Mouse (Mus musculus) limb, embryonic 15.5 days (tissue): ENCODE results near the gene Apom. TPM values are rescaled to one million over a fixed set of nuclear protein-coding genes. Genes with fewer than 3 reads are reported as not detected.

ENCODE experiments used
- ATAC-seq: fragments of 200-750 bp; cut with Nextera tagmentation; 2 replicates; pipeline ENCODE4 v1.8.0; 2017; ENCODE audit warnings: low read depth, moderate TSS enrichment; ENCODE audit not compliant: insufficient number of reproducible peaks, low FRiP score, low TSS enrichment
- H3K27ac ChIP-seq: fragments of 300-500 bp; sonication (generic); 2 replicates; pipeline ENCODE4 v1.5.1; 2015; ENCODE audit warnings: moderate library complexity, mild to moderate bottlenecking, inconsistent platforms
- H3K27me3 ChIP-seq: fragments of 300-500 bp; sonication (generic); 2 replicates; pipeline ENCODE4 v1.6.1; 2015; ENCODE audit warnings: inconsistent platforms
- H3K36me3 ChIP-seq: fragments of 300-500 bp; sonication (generic); 2 replicates; pipeline ENCODE4 v1.6.1; 2015; ENCODE audit warnings: inconsistent platforms
- H3K4me1 ChIP-seq: fragments of 300-500 bp; sonication (generic); 2 replicates; pipeline ENCODE4 v1.6.1; 2015; ENCODE audit warnings: inconsistent platforms
- H3K4me2 ChIP-seq: fragments of 300-500 bp; sonication (generic); 2 replicates; pipeline ENCODE4 v1.6.1; 2015; ENCODE audit warnings: mild to moderate bottlenecking, inconsistent platforms
- H3K4me3 ChIP-seq: fragments of 300-500 bp; sonication (generic); 2 replicates; pipeline ENCODE4 v1.5.1; 2015; ENCODE audit warnings: mild to moderate bottlenecking, inconsistent platforms
- H3K9ac ChIP-seq: fragments of 300-500 bp; sonication (generic); 2 replicates; pipeline ENCODE4 v1.6.1; 2015; ENCODE audit warnings: inconsistent platforms
- H3K9me3 ChIP-seq: fragments of 300-500 bp; sonication (generic); 2 replicates; pipeline ENCODE4 v1.6.1; 2016; ENCODE audit warnings: inconsistent platforms
- WGBS: fragments of 180-500 bp; shearing (Covaris S2); methylation state at CpG from one replicate; pipeline ENCODE4 v1.1.7; 2015; 5-methylcytosine and 5-hydroxymethylcytosine counted together
- polyA plus RNA-seq: library from polyadenylated mRNA; unstranded; fragments of >200 nt; fragmentation: Nextera tagmentation; extraction: Ambion mirVana; gene quantifications from 2 replicates; pipeline ENCODE4 v1.2.1, GENCODE M21; 2015

Apom gene
- polyA plus RNA-seq, 1 experiment from 2014 or later: 2.0 TPM

DNA sequence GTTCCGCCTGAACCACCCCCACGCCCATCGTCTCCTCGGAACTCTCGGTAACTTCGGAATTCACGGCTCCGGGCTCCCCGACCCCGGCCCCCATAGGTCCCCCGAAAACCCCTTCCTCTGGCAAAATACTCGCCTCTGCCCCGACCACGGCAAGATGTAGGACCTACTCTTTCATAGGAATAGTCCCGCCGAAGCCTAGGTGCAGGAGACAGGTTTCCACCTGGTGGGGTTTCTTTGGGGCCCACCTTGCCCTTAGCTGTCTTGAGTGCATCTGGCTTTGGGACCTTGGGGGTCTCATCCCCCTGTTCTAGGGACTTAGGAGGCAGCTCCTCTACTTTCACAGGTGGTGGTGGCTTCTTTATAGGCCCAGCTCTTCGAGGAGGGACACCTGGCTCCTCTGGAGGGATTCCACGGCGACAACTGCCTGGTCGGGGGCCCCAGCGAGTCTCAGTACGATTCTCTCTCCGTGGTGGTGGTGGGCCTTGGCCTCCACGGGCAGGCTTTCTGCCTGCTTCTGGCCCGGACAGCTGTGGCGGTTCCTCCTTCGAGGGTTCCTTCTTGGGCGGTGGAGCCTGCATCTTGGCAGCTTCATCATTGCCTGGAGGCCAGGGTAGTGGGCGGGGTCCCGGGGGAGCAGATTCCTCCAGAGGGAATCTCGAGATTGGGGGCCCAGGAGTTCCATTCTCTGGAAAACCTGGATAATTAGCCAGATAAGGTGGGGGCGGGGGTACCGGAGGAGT lies 24.8 kb upstream of the Apom start:
- H3K27me3 ChIP-seq: no peaks in the 10 kb centered on the region
- peaks cover 100% of the 10 kb centered on the region for H3K36me3 ChIP-seq
- no peak overlapping the region for H3K27ac ChIP-seq
- H3K9me3 ChIP-seq: no peaks in the 10 kb centered on the region
- peaks cover 18% of the 10 kb centered on the region for H3K4me1 ChIP-seq
- 85% methylated on average over 33 of the region's 33 CpGs for WGBS
- H3K4me2 ChIP-seq: no peak overlapping the region
- no peak overlapping the region for H3K4me3 ChIP-seq
- no peak overlapping the region for H3K9ac ChIP-seq
- ATAC-seq: no peak

- no peak overlapping the region for H3K27ac ChIP-seq
- no peaks in the 10 kb centered on the region for H3K9me3 ChIP-seq
- H3K4me3 ChIP-seq: no peak overlapping the region
- no peak for ATAC-seq
- H3K9ac ChIP-seq: no peak overlapping the region
- H3K4me2 ChIP-seq: no peak overlapping the region
- WGBS: 88% methylated on average over 12 of the region's 12 CpGs
- peaks cover 10% of the 10 kb centered on the region for H3K4me1 ChIP-seq
- peaks cover 98% of the 10 kb centered on the region for H3K36me3 ChIP-seq
- H3K27me3 ChIP-seq: no peaks in the 10 kb centered on the region
Measured at GRCm38 (mm10) chr17:35155451-35155850, 23.6 kb upstream of the Apom start.

GRCm38 (mm10) chr17:35154616-35155015 lies 22.8 kb upstream of the Apom start:
- Histone ChIP-seq H3K4me3 (no peak overlapping the region), H3K4me1 (peaks cover 10% of the 10 kb centered on the region), H3K27ac (peak overlapping the region; percentile 48; the same call in 1 of the 2 replicates), H3K9ac (no peak overlapping the region), H3K9me3 (no peaks in the 10 kb centered on the region), H3K4me2 (no peak overlapping the region), H3K36me3 (peaks cover 98% of the 10 kb centered on the region), H3K27me3 (no peaks in the 10 kb centered on the region)
- 80% methylated on average over 7 of the region's 7 CpGs for WGBS
- ATAC-seq: no peak

- H3K9ac ChIP-seq: no peak overlapping the region
- WGBS: 53% methylated on average over 4 of the region's 4 CpGs
- no peak overlapping the region for H3K4me2 ChIP-seq
- ATAC-seq: no peak
- H3K9me3 ChIP-seq: no peaks in the 10 kb centered on the region
- H3K27ac ChIP-seq: no peak overlapping the region
- peaks cover 10% of the 10 kb centered on the region for H3K4me1 ChIP-seq
- no peaks in the 10 kb centered on the region for H3K27me3 ChIP-seq
- H3K4me3 ChIP-seq: no peak overlapping the region
- peaks cover 98% of the 10 kb centered on the region for H3K36me3 ChIP-seq
Measured at GRCm38 (mm10) chr17:35153931-35154330, 22.1 kb upstream of the Apom start.

GRCm38 (mm10) chr17:35153077-35153476 lies 21.2 kb upstream of the Apom start:
- WGBS: 91% methylated on average over 9 of the region's 9 CpGs
- H3K4me2 ChIP-seq: no peak overlapping the region
- peaks cover 10% of the 10 kb centered on the region for H3K4me1 ChIP-seq
- ATAC-seq: no peak
- no peaks in the 10 kb centered on the region for H3K9me3 ChIP-seq
- H3K9ac ChIP-seq: no peak overlapping the region
- H3K27me3 ChIP-seq: no peaks in the 10 kb centered on the region
- H3K27ac ChIP-seq: no peak overlapping the region
- H3K36me3 ChIP-seq: peaks cover 98% of the 10 kb centered on the region
- no peak overlapping the region for H3K4me3 ChIP-seq

DNA sequence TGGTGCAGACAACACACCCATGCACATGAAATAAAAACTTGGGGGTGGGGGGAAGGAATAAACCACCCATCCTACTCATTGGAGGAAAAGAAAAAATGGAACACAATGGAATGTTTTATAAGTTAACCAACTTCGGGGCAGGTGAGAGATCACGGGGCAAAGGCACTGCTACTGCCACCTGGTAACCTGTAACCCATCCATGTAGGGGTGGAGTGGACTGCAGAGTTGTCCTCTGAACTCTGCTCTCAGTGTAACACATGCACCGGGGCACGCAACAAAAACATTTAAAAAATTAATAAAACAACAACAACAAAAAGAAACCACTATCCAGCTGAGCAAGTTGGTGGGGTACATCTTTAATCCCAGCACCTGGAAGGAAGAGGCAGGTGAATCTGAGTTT lies 20.3 kb upstream of the Apom start:
- H3K4me2 ChIP-seq: no peak overlapping the region
- H3K27me3 ChIP-seq: no peaks in the 10 kb centered on the region
- peaks cover 10% of the 10 kb centered on the region for H3K4me1 ChIP-seq
- no peaks in the 10 kb centered on the region for H3K9me3 ChIP-seq
- H3K9ac ChIP-seq: no peak overlapping the region
- no peak overlapping the region for H3K27ac ChIP-seq
- no peak for ATAC-seq
- WGBS: 98% methylated on average over 4 of the region's 4 CpGs
- no peak overlapping the region for H3K4me3 ChIP-seq
- peaks cover 98% of the 10 kb centered on the region for H3K36me3 ChIP-seq

DNA sequence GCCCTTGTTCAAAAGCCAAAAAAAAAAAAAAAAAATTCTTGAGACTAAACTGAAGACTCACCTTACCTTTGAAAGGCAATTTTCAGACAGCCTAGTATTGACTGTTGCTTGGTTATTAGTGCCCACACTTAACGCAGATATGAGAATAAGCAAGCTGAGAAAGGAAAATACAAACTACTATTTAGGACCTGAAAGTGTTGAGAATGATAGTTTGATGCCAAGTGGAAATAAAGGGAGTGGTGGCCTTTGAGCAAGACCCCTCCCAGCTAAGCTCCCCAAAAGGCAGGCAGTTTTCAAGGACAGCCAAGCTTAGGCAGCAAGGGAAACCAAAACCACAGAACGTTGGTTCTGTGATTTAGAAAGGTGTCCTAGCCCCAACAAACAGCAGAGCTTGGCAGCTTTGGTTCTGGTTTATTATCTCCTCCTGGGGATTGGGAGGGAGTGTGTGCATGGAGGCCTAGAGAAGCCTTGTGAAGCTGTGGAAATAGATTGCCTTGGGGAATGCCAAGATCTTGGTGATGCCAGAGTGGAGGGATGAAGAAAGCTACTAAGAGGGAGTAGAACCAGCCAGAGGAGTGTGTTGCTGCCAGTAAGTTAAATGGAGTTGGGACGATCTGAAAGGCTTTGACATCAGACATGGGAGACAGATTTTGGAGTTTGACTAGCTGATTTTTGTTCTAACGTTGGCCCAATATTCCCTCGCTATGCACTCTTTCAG lies 16.2 kb upstream of the Apom start:
- Histone ChIP-seq H3K4me1 (no peaks in the 10 kb centered on the region), H3K4me2 (no peak overlapping the region), H3K27ac (0 out of 2 replicates have a peak overlapping the region, but pooled peaks have one; percentile 52), H3K9ac (no peak overlapping the region), H3K36me3 (peaks cover 98% of the 10 kb centered on the region), H3K4me3 (no peak overlapping the region), H3K27me3 (no peaks in the 10 kb centered on the region), H3K9me3 (no peaks in the 10 kb centered on the region)
- 57% methylated on average over 5 of the region's 5 CpGs for WGBS
- no peak for ATAC-seq

GRCm38 (mm10) chr17:35147348-35147747 lies 15.5 kb upstream of the Apom start:
- Histone ChIP-seq H3K4me1 (no peaks in the 10 kb centered on the region), H3K4me2 (no peak overlapping the region), H3K9me3 (no peaks in the 10 kb centered on the region), H3K9ac (no peak overlapping the region), H3K4me3 (no peak overlapping the region), H3K36me3 (peaks cover 98% of the 10 kb centered on the region), H3K27me3 (no peaks in the 10 kb centered on the region), H3K27ac (no peak overlapping the region; the same call in 1 of the 2 replicates)
- WGBS: 39% methylated on average over 3 of the region's 3 CpGs
- no peak for ATAC-seq

GRCm38 (mm10) chr17:35146139-35146538 lies 14.3 kb upstream of the Apom start:
- H3K9me3 ChIP-seq: no peaks in the 10 kb centered on the region
- no peak overlapping the region for H3K4me2 ChIP-seq
- H3K4me3 ChIP-seq: no peak overlapping the region
- H3K4me1 ChIP-seq: no peaks in the 10 kb centered on the region
- H3K9ac ChIP-seq: no peak overlapping the region
- H3K36me3 ChIP-seq: peaks cover 98% of the 10 kb centered on the region
- no peak overlapping the region for H3K27ac ChIP-seq
- WGBS: 86% methylated on average over 5 of the region's 5 CpGs
- H3K27me3 ChIP-seq: no peaks in the 10 kb centered on the region
- ATAC-seq: no peak

- H3K36me3 ChIP-seq: peaks cover 88% of the 10 kb centered on the region
Measured at GRCm38 (mm10) chr17:35141971-35142370, 10.1 kb upstream of the Apom start.

DNA sequence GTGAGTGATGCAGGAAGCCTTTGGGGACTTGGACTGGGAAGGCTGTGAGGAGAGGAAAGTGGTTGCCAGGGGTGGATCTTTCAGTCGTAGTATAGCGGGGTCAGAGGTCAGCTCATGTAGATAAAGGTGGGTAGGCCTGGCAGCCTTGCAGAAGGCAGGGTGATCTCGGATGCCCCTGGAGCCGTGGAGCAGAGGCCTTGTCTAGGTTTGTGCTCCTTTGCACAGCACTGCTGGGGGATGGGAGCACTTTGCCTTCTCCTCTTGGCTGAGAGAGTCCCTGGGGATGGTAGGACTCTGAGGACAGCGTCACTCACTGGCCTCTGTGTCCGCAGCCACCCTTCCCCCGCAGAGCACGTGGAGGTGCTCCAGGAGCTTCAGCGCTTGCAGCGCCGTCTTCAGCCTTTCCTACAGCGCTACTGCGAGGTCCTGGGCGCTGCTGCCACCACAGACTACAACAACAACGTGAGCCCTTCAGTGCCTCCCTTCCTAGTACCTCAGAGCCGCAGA lies 8.7 kb upstream of the Apom start:
- ATAC-seq: no peak
- Histone ChIP-seq H3K9ac (no peak overlapping the region), H3K27ac (no peak overlapping the region), H3K4me3 (no peak overlapping the region), H3K4me1 (peaks cover 14% of the 10 kb centered on the region), H3K27me3 (no peaks in the 10 kb centered on the region), H3K9me3 (no peaks in the 10 kb centered on the region), H3K36me3 (peaks cover 74% of the 10 kb centered on the region), H3K4me2 (no peak overlapping the region)
- 81% methylated on average over 16 of the region's 16 CpGs for WGBS

More at GRCm38 (mm10) chr17:35141971-35142370, 10.1 kb upstream of the Apom start:
- Histone ChIP-seq H3K9me3 (no peaks in the 10 kb centered on the region), H3K4me3 (no peak overlapping the region), H3K27ac (no peak overlapping the region), H3K9ac (no peak overlapping the region), H3K4me2 (no peak overlapping the region), H3K27me3 (no peaks in the 10 kb centered on the region), H3K4me1 (peaks cover 8% of the 10 kb centered on the region)
- ATAC-seq: no peak
- 90% methylated on average over 6 of the region's 6 CpGs for WGBS

DNA sequence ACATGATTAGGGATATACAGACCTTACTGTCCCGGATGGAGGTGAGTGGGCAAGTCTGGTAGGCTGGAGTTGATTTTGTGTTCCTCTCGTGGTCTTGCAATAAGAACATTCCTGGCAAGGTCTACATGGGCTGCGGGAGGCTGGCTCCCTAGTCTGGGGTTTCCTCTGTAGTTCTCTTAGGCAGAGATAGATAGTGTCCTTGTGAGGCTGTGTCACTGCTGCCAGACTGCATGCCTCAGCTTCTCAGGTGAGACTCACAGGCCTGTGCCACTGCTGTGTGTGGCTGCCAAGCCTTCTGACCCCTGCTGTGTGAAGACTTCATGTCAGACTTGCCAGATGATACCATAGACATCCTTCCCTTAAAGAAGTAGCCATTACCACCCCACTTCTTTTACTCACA lies 7.4 kb upstream of the Apom start:
- no peaks in the 10 kb centered on the region for H3K9me3 ChIP-seq
- H3K4me3 ChIP-seq: no peak overlapping the region
- no peak overlapping the region for H3K27ac ChIP-seq
- no peaks in the 10 kb centered on the region for H3K27me3 ChIP-seq
- ATAC-seq: no peak
- WGBS: 95% methylated on average over 3 of the region's 3 CpGs
- no peak overlapping the region for H3K9ac ChIP-seq
- H3K36me3 ChIP-seq: peaks cover 61% of the 10 kb centered on the region
- H3K4me2 ChIP-seq: no peak overlapping the region
- peaks cover 14% of the 10 kb centered on the region for H3K4me1 ChIP-seq
